Mouse (Mus musculus) megakaryocyte, embryonic 14.5 days (primary cell): ENCODE measurements around the gene Figla.

ENCODE experiments used
- FLI1 ChIP-seq: IDR thresholded peaks from 2 replicates; pipeline ENCODE4 v1.6.1; 2012; ENCODE audit warnings: low read length, inconsistent platforms, mixed read lengths
- GATA1 ChIP-seq: IDR thresholded peaks from 3 replicates; pipeline ENCODE4 v1.6.1; 2012; ENCODE audit warnings: mixed read lengths, low read length, inconsistent platforms, borderline replicate concordance

DNA sequence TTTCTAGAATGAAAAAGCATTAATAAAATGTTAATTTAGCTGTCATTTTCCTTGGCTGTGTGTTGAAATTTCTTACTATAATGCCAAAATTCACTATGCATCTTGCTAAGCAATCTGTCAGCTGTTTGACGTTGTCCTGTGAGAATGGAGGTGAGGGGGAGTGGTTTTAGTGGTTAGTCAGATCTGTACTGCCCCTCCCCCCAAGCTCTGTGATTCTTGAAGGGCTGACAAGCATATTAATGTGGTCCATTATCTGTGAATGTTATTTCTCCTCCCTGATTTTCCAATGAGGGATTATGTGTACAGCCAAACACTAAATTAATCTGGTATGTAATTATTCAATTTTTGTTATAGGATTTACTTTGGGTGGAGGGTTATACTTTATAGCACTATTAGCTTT, 42.5 kb downstream of the Figla start:
- no peak for TF ChIP-seq GATA1
- no peak for TF ChIP-seq FLI1
